Mouse (Mus musculus) embryonic facial prominence, embryonic 12.5 days (tissue): ENCODE results near the gene Ncapd2. TPM values are rescaled to one million over a fixed set of nuclear protein-coding genes. Genes with fewer than 3 reads are reported as not detected.
A peak's percentile ranks its signal among the peaks of the same experiment; 100 is the strongest.

Source experiments
- ATAC-seq: fragments of 200-750 bp; cut with Nextera tagmentation; 2 replicates; pipeline ENCODE4 v1.8.0; 2017; ENCODE audit not compliant: insufficient number of reproducible peaks, insufficient read depth, low FRiP score, low TSS enrichment
- H3K27ac ChIP-seq: fragments of 300-500 bp; sonication (generic); 2 replicates; pipeline ENCODE4 v1.5.1; 2016; ENCODE audit warnings: mild to moderate bottlenecking
- H3K27me3 ChIP-seq: fragments of 300-500 bp; sonication (generic); 2 replicates; pipeline ENCODE4 v1.6.1; 2016; ENCODE audit warnings: mild to moderate bottlenecking, moderate library complexity
- H3K36me3 ChIP-seq: fragments of 300-500 bp; sonication (generic); 2 replicates; pipeline ENCODE4 v1.6.1; 2016; ENCODE audit warnings: mild to moderate bottlenecking
- H3K4me1 ChIP-seq: fragments of 300-500 bp; sonication (generic); 2 replicates; pipeline ENCODE4 v1.6.1; 2016
- H3K4me2 ChIP-seq: fragments of 300-500 bp; sonication (generic); replicated peaks from 2 replicates; pipeline ENCODE4 v1.6.1; 2016; ENCODE audit warnings: mild to moderate bottlenecking, moderate library complexity
- H3K4me3 ChIP-seq: fragments of 300-500 bp; sonication (generic); 2 replicates; pipeline ENCODE4 v1.5.1; 2016; ENCODE audit warnings: mild to moderate bottlenecking
- H3K9ac ChIP-seq: fragments of 300-500 bp; sonication (generic); 2 replicates; pipeline ENCODE4 v1.6.1; 2016; ENCODE audit warnings: mild to moderate bottlenecking, moderate library complexity
- H3K9me3 ChIP-seq: fragments of 300-500 bp; sonication (generic); 2 replicates; pipeline ENCODE4 v1.6.1; 2016; ENCODE audit warnings: mild to moderate bottlenecking, moderate library complexity
- WGBS: fragments of 180-500 bp; shearing (Covaris S2); methylation state at CpG from one replicate; pipeline ENCODE4 v1.1.7; 2016; 5-methylcytosine and 5-hydroxymethylcytosine counted together
- polyA plus RNA-seq: library from polyadenylated mRNA; unstranded; fragments of >200 nt; fragmentation: Nextera tagmentation; extraction: Ambion mirVana; gene quantifications from 2 replicates; pipeline ENCODE4 v1.2.1, GENCODE M21; 2016

Ncapd2 gene
- polyA plus RNA-seq, 1 experiment from 2014 or later = 191 TPM

GRCm38 (mm10) chr6:125213715-125214114 is 22.2 kb upstream of the Ncapd2 start:
- Histone ChIP-seq H3K27me3 (peaks cover 12% of the 10 kb centered on the region), H3K4me2 (no peak overlapping the region), H3K9me3 (no peaks in the 10 kb centered on the region), H3K36me3 (no peaks in the 10 kb centered on the region), H3K9ac (no peak overlapping the region), H3K4me3 (no peak overlapping the region), H3K27ac (no peak overlapping the region), H3K4me1 (peaks cover 6% of the 10 kb centered on the region; the same call in 1 of the 2 replicates)
- WGBS = 80% methylated on average over 6 of the region's 6 CpGs
- no peak for ATAC-seq

DNA sequence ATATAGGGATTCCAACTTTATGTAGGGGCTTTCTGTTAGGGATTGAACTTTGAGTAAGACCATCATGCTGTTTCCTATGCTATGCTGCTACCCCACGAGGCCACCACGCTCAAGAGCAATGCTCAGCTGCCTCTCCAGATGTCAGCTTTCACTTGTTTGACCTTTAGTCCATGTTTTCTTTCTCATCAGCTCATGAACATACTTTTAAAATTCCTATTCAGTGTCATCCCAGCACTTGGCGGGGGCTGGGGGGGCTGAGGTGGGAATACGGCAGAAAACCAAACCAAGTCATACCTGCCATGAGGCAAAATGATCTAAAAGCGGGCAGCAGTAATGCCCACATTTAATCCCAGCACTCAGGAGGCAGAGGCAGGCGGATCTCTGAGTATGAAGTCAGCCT is 21.6 kb upstream of the Ncapd2 start:
- no peak for ATAC-seq

GRCm38 (mm10) chr6:125212621-125213020 is 21.1 kb upstream of the Ncapd2 start:
- no peak for ATAC-seq
- WGBS = 49% methylated on average over 2 of the region's 2 CpGs
- Histone ChIP-seq H3K36me3 (no peaks in the 10 kb centered on the region), H3K9me3 (no peaks in the 10 kb centered on the region), H3K4me2 (no peak overlapping the region), H3K27me3 (peaks cover 12% of the 10 kb centered on the region), H3K4me1 (peaks cover 6% of the 10 kb centered on the region; the same call in 1 of the 2 replicates), H3K9ac (no peak overlapping the region), H3K4me3 (no peak overlapping the region), H3K27ac (no peak overlapping the region)

More for the DNA sequence above, 21.6 kb upstream of the Ncapd2 start:
- no peak overlapping the region for H3K27ac ChIP-seq
- WGBS = 70% methylated on average over 6 of the region's 6 CpGs
- H3K36me3 ChIP-seq = no peaks in the 10 kb centered on the region
- no peak overlapping the region for H3K4me3 ChIP-seq
- H3K9me3 ChIP-seq = no peaks in the 10 kb centered on the region
- H3K27me3 ChIP-seq = peaks cover 12% of the 10 kb centered on the region
- H3K4me2 ChIP-seq = no peak overlapping the region
- H3K4me1 ChIP-seq = peaks cover 6% of the 10 kb centered on the region; the same call in 1 of the 2 replicates
- no peak overlapping the region for H3K9ac ChIP-seq

- no peak for ATAC-seq
- no peak overlapping the region for H3K4me3 ChIP-seq
- H3K9me3 ChIP-seq = no peaks in the 10 kb centered on the region
- no peaks in the 10 kb centered on the region for H3K4me1 ChIP-seq
- peaks cover 12% of the 10 kb centered on the region for H3K27me3 ChIP-seq
- no peak overlapping the region for H3K4me2 ChIP-seq
- H3K9ac ChIP-seq = no peak overlapping the region
- H3K36me3 ChIP-seq = no peaks in the 10 kb centered on the region
- no peak overlapping the region for H3K27ac ChIP-seq
- 72% methylated on average over 1 of the region's 1 CpGs for WGBS
These were observed 18.9 kb upstream of the Ncapd2 start for GRCm38 (mm10) chr6:125210436-125210835.

DNA sequence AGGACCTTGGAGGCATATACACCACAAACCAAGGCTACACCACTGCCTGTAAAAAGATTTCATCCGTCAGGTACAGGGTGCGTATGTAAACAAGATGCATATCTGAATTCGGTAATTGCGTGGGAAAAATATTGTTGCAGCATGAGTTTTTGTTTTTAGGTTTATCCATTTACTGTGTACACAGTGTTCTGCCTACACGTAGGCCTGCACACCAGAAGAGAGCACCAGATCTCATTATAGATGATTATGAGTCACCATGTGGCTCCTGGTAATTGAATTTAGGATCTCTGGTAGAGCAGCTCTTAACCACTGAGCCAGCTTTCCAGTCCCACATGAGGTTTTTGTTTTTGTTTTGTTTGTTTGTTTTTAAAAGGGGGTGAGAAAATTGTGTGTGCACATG is 5.7 kb upstream of the Ncapd2 start:
- peaks cover 13% of the 10 kb centered on the region for H3K36me3 ChIP-seq
- 73% methylated on average over 5 of the region's 5 CpGs for WGBS
- H3K27ac ChIP-seq = no peak overlapping the region
- ATAC-seq = no peak
- 0 out of 2 replicates have a peak, but pooled peaks cover 3% of the 10 kb centered on the region for H3K4me1 ChIP-seq
- no peak overlapping the region for H3K4me3 ChIP-seq
- no peaks in the 10 kb centered on the region for H3K27me3 ChIP-seq
- H3K9ac ChIP-seq = no peak overlapping the region
- no peak overlapping the region for H3K4me2 ChIP-seq
- H3K9me3 ChIP-seq = no peaks in the 10 kb centered on the region

DNA sequence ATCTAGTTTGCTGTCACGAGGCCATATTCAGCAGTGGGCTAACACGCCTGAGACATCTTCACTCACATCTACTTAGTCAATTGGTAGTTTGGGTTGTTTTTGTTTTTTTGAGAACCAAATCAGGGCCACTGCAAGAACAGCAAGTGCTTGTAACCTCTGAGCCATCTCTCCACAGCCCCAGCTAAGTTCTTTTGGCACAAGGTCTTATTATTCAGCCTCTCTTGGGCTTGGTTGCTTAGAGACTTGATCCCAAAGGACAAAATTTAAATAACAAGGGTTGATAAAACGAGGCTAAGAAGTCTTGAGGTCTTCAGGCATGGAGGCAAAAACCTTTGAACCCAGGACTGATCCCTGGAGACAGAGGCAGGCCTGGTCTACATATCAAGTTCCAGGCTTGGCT is 4.8 kb upstream of the Ncapd2 start:
- ATAC-seq = no peak
- no peak overlapping the region for H3K4me3 ChIP-seq
- 55% methylated on average over 3 of the region's 3 CpGs for WGBS
- H3K36me3 ChIP-seq = peaks cover 13% of the 10 kb centered on the region
- H3K4me1 ChIP-seq = 0 out of 2 replicates have a peak, but pooled peaks cover 3% of the 10 kb centered on the region
- H3K27me3 ChIP-seq = no peaks in the 10 kb centered on the region
- H3K9ac ChIP-seq = no peak overlapping the region
- H3K9me3 ChIP-seq = no peaks in the 10 kb centered on the region
- no peak overlapping the region for H3K27ac ChIP-seq
- no peak overlapping the region for H3K4me2 ChIP-seq

DNA sequence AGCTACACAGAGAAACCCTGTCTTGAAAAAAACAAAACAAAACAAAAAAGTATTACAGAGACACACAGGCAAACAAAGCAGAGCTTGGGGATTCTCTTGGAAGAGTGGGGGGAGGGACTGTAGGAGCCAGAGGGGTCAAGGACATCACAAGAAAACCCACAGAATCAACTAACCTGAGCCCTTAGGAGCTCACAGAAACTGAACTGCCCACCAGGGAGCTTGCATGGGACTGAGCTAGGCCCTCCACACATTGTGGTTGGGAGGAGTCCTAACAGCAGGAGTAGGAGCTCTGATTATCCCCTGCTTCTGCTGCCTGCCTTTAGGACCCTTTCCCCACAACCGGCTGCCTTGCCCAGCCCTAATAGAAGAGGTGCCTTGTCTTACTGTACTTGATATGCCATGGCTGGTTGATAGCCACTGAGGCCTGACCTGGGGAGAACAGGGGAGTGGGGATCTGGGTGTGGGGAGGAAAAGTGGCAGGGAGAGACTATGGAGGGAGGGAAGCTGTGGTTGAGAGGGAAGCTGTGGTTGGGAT is 4.1 kb upstream of the Ncapd2 start:
- WGBS = 43% methylated on average over 1 of the region's 1 CpGs
- H3K9ac ChIP-seq = no peak overlapping the region
- H3K4me2 ChIP-seq = no peak overlapping the region
- no peak for ATAC-seq
- H3K27me3 ChIP-seq = no peaks in the 10 kb centered on the region
- H3K36me3 ChIP-seq = peaks cover 13% of the 10 kb centered on the region
- 0 out of 2 replicates have a peak overlapping the region, but pooled peaks have one; percentile 6 for H3K27ac ChIP-seq
- 0 out of 2 replicates have a peak, but pooled peaks cover 3% of the 10 kb centered on the region for H3K4me1 ChIP-seq
- H3K4me3 ChIP-seq = no peak overlapping the region
- no peaks in the 10 kb centered on the region for H3K9me3 ChIP-seq

DNA sequence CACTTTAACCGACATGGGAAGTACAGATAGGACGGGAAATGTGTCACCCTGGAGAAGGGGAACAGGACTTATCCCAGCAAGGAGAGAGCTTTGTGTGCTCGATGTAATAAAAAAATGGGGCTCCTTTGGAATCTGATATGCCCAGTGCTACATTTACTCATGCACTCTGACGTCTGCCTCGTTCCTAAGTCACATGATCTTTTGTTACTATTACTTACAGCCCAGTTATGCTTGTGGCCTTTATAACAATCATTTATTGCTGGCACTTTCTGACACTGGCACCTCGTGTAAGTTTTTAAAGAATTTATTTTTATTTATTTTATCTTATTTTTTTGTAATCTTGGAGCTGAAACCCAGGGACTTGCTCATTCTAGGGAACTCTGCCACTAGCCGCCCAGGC is 1.9 kb upstream of the Ncapd2 start:
- H3K4me1 ChIP-seq = 0 out of 2 replicates have a peak, but pooled peaks cover 3% of the 10 kb centered on the region
- H3K4me2 ChIP-seq = peak overlapping the region; percentile 79
- H3K27ac ChIP-seq = no peak overlapping the region
- H3K4me3 ChIP-seq = peak overlapping the region; percentile 72
- no peak overlapping the region for H3K9ac ChIP-seq
- H3K9me3 ChIP-seq = no peaks in the 10 kb centered on the region
- H3K36me3 ChIP-seq = peaks cover 19% of the 10 kb centered on the region
- H3K27me3 ChIP-seq = no peaks in the 10 kb centered on the region
- 64% methylated on average over 7 of the region's 7 CpGs for WGBS
- ATAC-seq = no peak

DNA sequence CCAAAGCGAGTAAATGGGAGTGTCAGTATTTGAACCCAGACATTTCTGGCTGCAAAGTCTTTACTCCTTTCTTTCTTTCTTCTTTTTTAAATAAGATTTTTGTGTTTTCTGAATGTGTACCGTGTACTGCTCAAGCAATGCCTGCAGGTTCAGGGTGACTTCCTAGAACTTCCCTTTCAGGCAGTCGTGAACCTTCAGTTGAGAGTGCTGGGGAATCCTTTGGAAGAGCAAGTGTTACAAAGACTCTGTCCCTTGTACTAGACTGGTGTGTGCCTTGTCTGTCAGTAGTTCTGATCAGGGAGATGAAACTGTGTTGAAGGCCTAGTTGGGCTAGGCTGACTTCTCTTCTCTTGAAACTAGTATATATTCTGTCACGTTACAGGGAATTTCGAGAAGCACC is 1.3 kb upstream of the Ncapd2 start:
- H3K4me2 ChIP-seq = peak overlapping the region; percentile 79
- H3K9ac ChIP-seq = peak overlapping the region; percentile 84
- 0 out of 2 replicates have a peak, but pooled peaks cover 3% of the 10 kb centered on the region for H3K4me1 ChIP-seq
- no peaks in the 10 kb centered on the region for H3K27me3 ChIP-seq
- WGBS = 52% methylated on average over 5 of the region's 5 CpGs
- no peaks in the 10 kb centered on the region for H3K9me3 ChIP-seq
- peaks cover 25% of the 10 kb centered on the region for H3K36me3 ChIP-seq
- H3K27ac ChIP-seq = peak overlapping the region; percentile 100
- ATAC-seq = no peak
- H3K4me3 ChIP-seq = peak overlapping the region; percentile 72

DNA sequence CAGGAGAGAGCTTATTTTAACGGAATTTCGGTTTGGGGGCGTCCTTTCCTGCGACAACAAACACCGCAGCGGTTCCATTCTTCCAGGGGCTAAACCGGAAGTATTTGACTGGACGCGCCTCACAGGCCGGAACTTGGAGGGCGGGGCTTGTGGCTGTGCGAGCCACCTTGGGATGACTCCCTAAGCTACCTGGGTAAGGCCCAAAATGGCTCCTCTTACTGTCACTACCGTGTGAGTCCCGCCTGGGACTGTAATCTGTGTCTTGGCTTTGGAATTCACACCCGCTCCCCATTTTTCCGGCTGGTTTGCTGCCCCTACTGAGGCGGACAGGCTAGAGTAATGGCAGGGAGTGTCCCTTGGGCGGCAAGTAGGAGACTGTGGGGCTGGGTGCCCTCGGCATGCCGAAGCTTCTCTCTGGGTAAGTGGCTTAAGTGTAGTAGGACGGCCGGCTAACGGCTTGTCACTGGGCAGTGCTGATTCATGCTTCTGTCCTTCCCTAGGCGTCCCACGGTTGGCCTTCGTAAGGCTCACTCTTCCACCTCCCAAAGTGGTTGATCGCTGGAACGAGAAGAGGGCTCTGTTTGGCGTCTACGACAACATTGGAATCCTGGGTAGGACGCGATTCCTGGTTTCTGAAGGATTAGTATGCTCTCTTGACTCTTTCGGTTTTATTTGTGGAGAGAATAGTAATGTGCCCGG is 664 bp upstream of the Ncapd2 start:
- WGBS = under 1% methylated on average over 34 of the region's 34 CpGs
- Histone ChIP-seq H3K4me3 (peak overlapping the region; percentile 72), H3K27me3 (no peaks in the 10 kb centered on the region), H3K36me3 (peaks cover 30% of the 10 kb centered on the region), H3K9ac (peak overlapping the region; percentile 84), H3K4me1 (0 out of 2 replicates have a peak, but pooled peaks cover 3% of the 10 kb centered on the region), H3K27ac (peak overlapping the region; percentile 100), H3K4me2 (peak overlapping the region; percentile 79), H3K9me3 (no peaks in the 10 kb centered on the region)
- peak; percentile 89 for ATAC-seq

DNA sequence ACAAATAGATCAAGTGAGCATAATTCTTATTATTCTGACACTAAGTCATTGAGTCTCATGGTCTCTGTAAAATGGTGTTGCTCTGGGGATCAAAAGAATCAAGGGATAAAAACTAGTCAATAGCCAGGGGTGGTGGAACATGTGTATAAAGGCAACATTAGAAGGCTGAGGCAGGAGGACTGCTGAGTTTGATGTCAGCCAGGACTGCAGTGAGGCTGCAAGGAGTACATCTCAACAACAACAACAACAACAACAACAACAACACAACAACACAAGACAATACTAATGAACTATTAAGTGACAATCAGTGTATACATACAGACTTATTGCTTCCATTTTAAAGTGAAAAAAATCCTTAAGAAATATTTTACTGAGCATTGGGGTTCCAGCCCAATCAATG is 685 bp downstream of the Ncapd2 start:
- Histone ChIP-seq H3K27me3 (no peaks in the 10 kb centered on the region), H3K4me3 (peak overlapping the region; percentile 72), H3K4me2 (peak overlapping the region; percentile 64), H3K4me1 (0 out of 2 replicates have a peak, but pooled peaks cover 3% of the 10 kb centered on the region), H3K36me3 (peaks cover 44% of the 10 kb centered on the region), H3K9me3 (no peaks in the 10 kb centered on the region), H3K27ac (peak overlapping the region; percentile 100; the same call in 1 of the 2 replicates), H3K9ac (peak overlapping the region; percentile 84)
- ATAC-seq = no peak

DNA sequence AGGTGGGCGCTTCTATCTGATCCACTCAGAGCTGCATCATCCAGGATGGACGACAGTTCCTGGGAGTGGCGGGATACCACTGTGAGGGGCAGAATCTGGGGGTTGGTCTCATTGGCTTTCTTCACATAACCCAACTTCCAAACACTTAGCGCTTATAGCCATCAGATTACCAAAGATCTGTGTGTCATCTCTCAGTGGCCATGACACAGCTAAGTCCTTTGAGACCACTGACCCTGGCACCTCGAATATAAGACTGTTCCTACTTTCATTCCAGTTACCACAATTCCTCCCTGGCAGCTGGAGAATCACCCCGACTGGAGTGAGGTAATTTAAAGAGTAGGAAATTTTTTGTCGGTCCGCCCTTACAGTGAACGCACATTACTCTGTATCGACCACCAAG is 5.3 kb downstream of the Ncapd2 start:
- no peak overlapping the region for H3K9ac ChIP-seq
- H3K36me3 ChIP-seq = peaks cover 70% of the 10 kb centered on the region
- WGBS = 93% methylated on average over 10 of the region's 10 CpGs
- H3K4me3 ChIP-seq = no peak overlapping the region
- H3K4me2 ChIP-seq = no peak overlapping the region
- H3K27ac ChIP-seq = no peak overlapping the region
- ATAC-seq = no peak
- H3K27me3 ChIP-seq = no peaks in the 10 kb centered on the region
- no peaks in the 10 kb centered on the region for H3K4me1 ChIP-seq
- no peaks in the 10 kb centered on the region for H3K9me3 ChIP-seq
